Mouse (Mus musculus): ENCODE data around the gene Higd1c. TPM values are rescaled to one million over a fixed set of nuclear protein-coding genes. Genes with fewer than 3 reads are reported as not detected.
"Not testable (repeated sequence)": the region's sequence is repeated elsewhere in the genome, so short reads cannot be mapped to it uniquely, and the experiment has no call there.

Higd1c gene
- not detected in 2 replicates for polyA plus RNA-seq (2014; fragmentation: Nextera tagmentation; extraction: Ambion mirVana)

DNA sequence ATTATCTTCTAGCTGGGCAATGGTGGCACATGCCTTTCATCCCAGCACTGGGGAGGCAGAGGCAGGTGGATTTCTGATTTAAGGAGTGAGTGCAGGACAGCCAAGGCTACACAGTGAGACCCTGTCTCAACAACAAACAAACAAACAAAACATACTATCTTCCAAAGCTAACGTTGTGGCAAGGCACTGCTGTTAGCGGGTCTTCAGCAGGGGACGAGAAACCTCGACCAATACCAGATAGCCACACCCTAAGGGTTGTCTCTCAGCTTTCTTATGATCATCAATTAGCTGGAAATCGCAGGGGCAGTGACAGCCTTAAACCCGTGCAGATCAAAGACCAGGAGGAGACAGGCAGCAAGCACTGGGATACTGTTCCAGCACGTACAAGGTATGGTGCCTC, at the start of gene Higd1c:
TSS of gene Higd1c (plus strand) at position 301 of the 400 bp plus-strand sequence.
- Histone ChIP-seq H3K36me3 (ENCODE audit: control insufficient read depth, insufficient read depth, low read length) (no peaks in the 10 kb centered on the region), H3K4me2 (ENCODE audit: low read depth, low read length, severe bottlenecking) (no peak within 1 kb of the TSS), H3K4me1 (replicated peaks; ENCODE audit: control insufficient read depth, insufficient read depth, low read length) (no peaks in the 10 kb centered on the region), H3K9me3 (ENCODE audit: control insufficient read depth, low read length) (no peaks in the 10 kb centered on the region), H3K27ac (ENCODE audit: low read depth, low read length) (no peak within 1 kb of the TSS), H3K9ac (ENCODE audit: low read length) (no peak within 1 kb of the TSS), H3K27me3 (ENCODE audit: control insufficient read depth, insufficient read depth, low read length) (no peaks in the 10 kb centered on the region), H3K4me3 (ENCODE audit: low read depth, low read length) (no peak within 1 kb of the TSS)
- no peak for ATAC-seq (replicated peaks; ENCODE audit: low FRiP score)
- 87% methylated on average over 7 of the region's 7 CpGs for WGBS
- no peak for DNase-seq (ENCODE audit: low spot score)

DNA sequence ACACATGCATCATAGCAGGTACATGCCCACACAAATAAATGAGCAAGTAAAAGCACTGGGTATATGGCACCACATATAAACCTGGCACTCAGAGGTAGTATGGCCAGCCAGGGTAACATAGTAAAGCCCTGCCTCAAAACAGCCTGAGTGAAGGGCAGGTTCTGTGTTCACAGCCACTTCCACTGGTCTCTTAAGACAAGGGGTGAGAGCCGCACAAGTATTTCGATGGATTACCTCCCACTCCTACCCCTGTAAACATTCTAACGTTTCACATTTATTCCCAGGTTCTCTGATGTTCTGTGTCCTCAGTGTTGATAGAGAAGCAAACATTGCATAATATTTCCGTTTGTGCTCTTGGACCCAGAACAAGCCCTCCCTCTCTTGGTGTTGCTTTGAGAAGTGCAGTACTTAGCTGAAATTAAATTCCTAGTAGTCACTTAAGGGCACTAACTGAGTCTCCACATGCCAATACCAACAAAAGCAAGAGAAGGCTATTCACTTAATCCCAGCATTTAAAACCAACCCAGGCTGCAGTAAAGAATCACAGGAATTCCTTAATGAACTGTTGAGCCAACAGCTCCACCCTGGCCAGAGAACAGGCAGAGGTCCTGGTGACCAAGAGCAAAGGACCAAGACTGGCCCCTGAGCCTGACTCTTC, 46.2 kb upstream of the Higd1c start:
- not testable (repeated sequence) for H3K9ac ChIP-seq (ENCODE audit: low read length); ATAC-seq (replicated peaks; ENCODE audit: low FRiP score); H3K4me1 ChIP-seq (replicated peaks; ENCODE audit: control insufficient read depth, insufficient read depth, low read length); H3K36me3 ChIP-seq (ENCODE audit: control insufficient read depth, insufficient read depth, low read length); DNase-seq (ENCODE audit: low spot score); H3K27me3 ChIP-seq (ENCODE audit: control insufficient read depth, insufficient read depth, low read length); H3K4me3 ChIP-seq (ENCODE audit: low read depth, low read length); H3K27ac ChIP-seq (ENCODE audit: low read depth, low read length); H3K4me2 ChIP-seq (ENCODE audit: low read depth, low read length, severe bottlenecking); H3K9me3 ChIP-seq (ENCODE audit: control insufficient read depth, low read length)
- 59% methylated on average over 4 of the region's 4 CpGs for WGBS

GRCm38 (mm10) chr15:100319884-100320283, 44.5 kb upstream of the Higd1c start:
- H3K36me3 ChIP-seq (ENCODE audit: control insufficient read depth, insufficient read depth, low read length) = no peaks in the 10 kb centered on the region
- H3K4me3 ChIP-seq (ENCODE audit: low read depth, low read length) = no peak overlapping the region
- DNase-seq (ENCODE audit: low spot score) (no peak), ATAC-seq (replicated peaks; ENCODE audit: low FRiP score) (no peak)
- WGBS = 83% methylated on average over 1 of the region's 1 CpGs
- no peaks in the 10 kb centered on the region for H3K9me3 ChIP-seq (ENCODE audit: control insufficient read depth, low read length)
- H3K27me3 ChIP-seq (ENCODE audit: control insufficient read depth, insufficient read depth, low read length) = no peaks in the 10 kb centered on the region
- H3K4me1 ChIP-seq (replicated peaks; ENCODE audit: control insufficient read depth, insufficient read depth, low read length) = no peaks in the 10 kb centered on the region
- H3K27ac ChIP-seq (ENCODE audit: low read depth, low read length) = no peak overlapping the region
- no peak overlapping the region for H3K9ac ChIP-seq (ENCODE audit: low read length)
- no peak overlapping the region for H3K4me2 ChIP-seq (ENCODE audit: low read depth, low read length, severe bottlenecking)

DNA sequence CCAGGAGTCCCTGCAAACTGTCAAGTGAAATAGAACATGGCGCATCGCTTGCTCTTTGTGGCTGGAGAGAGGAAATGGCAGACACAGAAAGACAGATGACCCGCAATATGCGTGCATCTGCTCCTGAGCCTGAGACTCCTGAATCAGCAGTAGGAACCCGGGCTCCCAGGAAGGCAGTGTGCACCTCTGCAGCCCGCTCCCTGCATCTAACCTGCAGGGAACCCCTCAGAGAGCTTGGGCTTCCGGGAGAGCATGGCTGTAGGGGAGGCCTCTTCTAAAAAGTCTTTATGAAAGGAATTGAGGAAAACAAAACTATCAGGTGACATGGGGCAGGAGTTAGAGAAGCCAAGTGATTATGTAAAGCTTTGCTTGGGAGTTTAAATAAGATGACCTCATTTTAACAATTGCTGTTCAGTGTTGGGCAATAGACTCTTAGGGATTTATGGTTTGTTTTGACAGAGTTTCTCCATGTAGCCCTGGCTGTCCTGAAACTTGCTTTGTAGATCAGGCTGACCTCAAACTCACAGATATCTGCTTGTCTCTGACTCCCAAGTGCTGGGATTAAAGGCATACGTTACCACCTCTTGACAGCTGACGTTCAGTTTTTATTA, 43.9 kb upstream of the Higd1c start:
- 82% methylated on average over 9 of the region's 9 CpGs for WGBS
- no peak for ATAC-seq (replicated peaks; ENCODE audit: low FRiP score)

DNA sequence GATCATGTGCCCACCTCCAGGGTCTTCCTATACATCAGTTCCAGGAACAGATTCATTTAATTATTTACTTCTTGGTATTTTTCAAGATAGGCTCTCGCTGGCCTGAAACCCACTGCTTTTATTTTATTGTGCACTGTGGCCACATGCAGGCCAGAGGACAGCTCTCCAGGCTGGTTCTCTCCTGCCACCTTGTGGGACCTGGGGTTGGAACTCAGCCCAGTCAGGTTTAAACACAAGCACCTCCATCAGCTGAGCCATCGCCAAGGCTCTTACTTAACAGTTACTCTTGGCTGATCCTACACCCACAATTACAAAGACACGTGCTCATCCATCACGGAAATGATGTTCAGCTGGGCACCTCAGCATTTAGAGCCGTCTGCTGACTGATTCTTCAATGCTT, 43.2 kb upstream of the Higd1c start:
- no peak for DNase-seq (ENCODE audit: low spot score)
- Histone ChIP-seq H3K27ac (ENCODE audit: low read depth, low read length) (no peak overlapping the region), H3K27me3 (ENCODE audit: control insufficient read depth, insufficient read depth, low read length) (no peaks in the 10 kb centered on the region), H3K4me2 (ENCODE audit: low read depth, low read length, severe bottlenecking) (no peak overlapping the region), H3K9me3 (ENCODE audit: control insufficient read depth, low read length) (no peaks in the 10 kb centered on the region), H3K4me1 (replicated peaks; ENCODE audit: control insufficient read depth, insufficient read depth, low read length) (no peaks in the 10 kb centered on the region), H3K36me3 (ENCODE audit: control insufficient read depth, insufficient read depth, low read length) (no peaks in the 10 kb centered on the region), H3K9ac (ENCODE audit: low read length) (no peak overlapping the region), H3K4me3 (ENCODE audit: low read depth, low read length) (no peak overlapping the region)
- WGBS = 68% methylated on average over 5 of the region's 5 CpGs
- ATAC-seq (replicated peaks; ENCODE audit: low FRiP score) = no peak

More for the DNA sequence above, 43.9 kb upstream of the Higd1c start:
- no peaks in the 10 kb centered on the region for H3K36me3 ChIP-seq (ENCODE audit: control insufficient read depth, insufficient read depth, low read length)
- no peaks in the 10 kb centered on the region for H3K27me3 ChIP-seq (ENCODE audit: control insufficient read depth, insufficient read depth, low read length)
- H3K4me2 ChIP-seq (ENCODE audit: low read depth, low read length, severe bottlenecking) = no peak overlapping the region
- DNase-seq (ENCODE audit: low spot score) = no peak
- no peak overlapping the region for H3K9ac ChIP-seq (ENCODE audit: low read length)
- H3K4me3 ChIP-seq (ENCODE audit: low read depth, low read length) = no peak overlapping the region
- no peaks in the 10 kb centered on the region for H3K4me1 ChIP-seq (replicated peaks; ENCODE audit: control insufficient read depth, insufficient read depth, low read length)
- H3K27ac ChIP-seq (ENCODE audit: low read depth, low read length) = no peak overlapping the region
- no peaks in the 10 kb centered on the region for H3K9me3 ChIP-seq (ENCODE audit: control insufficient read depth, low read length)

- Histone ChIP-seq H3K9me3 (ENCODE audit: control insufficient read depth, low read length) (no peaks in the 10 kb centered on the region), H3K27ac (ENCODE audit: low read depth, low read length) (no peak overlapping the region), H3K27me3 (ENCODE audit: control insufficient read depth, insufficient read depth, low read length) (no peaks in the 10 kb centered on the region), H3K4me1 (replicated peaks; ENCODE audit: control insufficient read depth, insufficient read depth, low read length) (no peaks in the 10 kb centered on the region), H3K9ac (ENCODE audit: low read length) (no peak overlapping the region), H3K36me3 (ENCODE audit: control insufficient read depth, insufficient read depth, low read length) (no peaks in the 10 kb centered on the region), H3K4me3 (ENCODE audit: low read depth, low read length) (no peak overlapping the region), H3K4me2 (ENCODE audit: low read depth, low read length, severe bottlenecking) (no peak overlapping the region)
- 75% methylated on average over 12 of the region's 12 CpGs for WGBS
- DNase-seq (ENCODE audit: low spot score) (no peak), ATAC-seq (replicated peaks; ENCODE audit: low FRiP score) (no peak)
Measured at GRCm38 (mm10) chr15:100324021-100324591, 40.2 kb upstream of the Higd1c start.

GRCm38 (mm10) chr15:100325235-100325634, 39.1 kb upstream of the Higd1c start:
- H3K4me1 ChIP-seq (replicated peaks; ENCODE audit: control insufficient read depth, insufficient read depth, low read length) = no peaks in the 10 kb centered on the region
- DNase-seq (ENCODE audit: low spot score) (no peak), ATAC-seq (replicated peaks; ENCODE audit: low FRiP score) (no peak)
- no peak overlapping the region for H3K27ac ChIP-seq (ENCODE audit: low read depth, low read length)
- no peak overlapping the region for H3K4me2 ChIP-seq (ENCODE audit: low read depth, low read length, severe bottlenecking)
- H3K36me3 ChIP-seq (ENCODE audit: control insufficient read depth, insufficient read depth, low read length) = no peaks in the 10 kb centered on the region
- 89% methylated on average over 3 of the region's 3 CpGs for WGBS
- no peaks in the 10 kb centered on the region for H3K9me3 ChIP-seq (ENCODE audit: control insufficient read depth, low read length)
- no peak overlapping the region for H3K9ac ChIP-seq (ENCODE audit: low read length)
- H3K4me3 ChIP-seq (ENCODE audit: low read depth, low read length) = no peak overlapping the region
- H3K27me3 ChIP-seq (ENCODE audit: control insufficient read depth, insufficient read depth, low read length) = no peaks in the 10 kb centered on the region

DNA sequence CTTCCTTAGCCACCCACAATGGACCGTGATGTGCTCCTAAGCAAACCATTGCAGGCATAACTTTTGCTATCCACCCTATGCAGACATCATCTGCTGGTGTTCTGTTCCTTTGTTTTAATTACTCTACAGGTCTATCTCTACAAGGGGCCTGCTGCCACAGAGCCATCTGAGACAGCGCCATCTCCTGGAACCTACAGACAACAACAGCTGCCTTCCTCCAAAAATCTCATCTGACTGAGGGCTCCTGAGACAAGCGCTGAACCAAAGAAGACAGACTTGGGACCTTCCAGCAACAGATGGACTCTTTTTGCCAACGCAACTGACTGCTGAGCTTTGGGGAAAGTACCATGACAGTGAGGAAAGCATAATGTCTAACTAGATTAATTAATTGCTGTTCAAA, 36.3 kb upstream of the Higd1c start:
- ATAC-seq (replicated peaks; ENCODE audit: low FRiP score); DNase-seq (ENCODE audit: low spot score); H3K36me3 ChIP-seq (ENCODE audit: control insufficient read depth, insufficient read depth, low read length); H3K27me3 ChIP-seq (ENCODE audit: control insufficient read depth, insufficient read depth, low read length); H3K9me3 ChIP-seq (ENCODE audit: control insufficient read depth, low read length); H3K27ac ChIP-seq (ENCODE audit: low read depth, low read length); H3K4me3 ChIP-seq (ENCODE audit: low read depth, low read length); H3K9ac ChIP-seq (ENCODE audit: low read length); H3K4me2 ChIP-seq (ENCODE audit: low read depth, low read length, severe bottlenecking); H3K4me1 ChIP-seq (replicated peaks; ENCODE audit: control insufficient read depth, insufficient read depth, low read length): not testable (repeated sequence)
- WGBS = 67% methylated on average over 3 of the region's 4 CpGs

DNA sequence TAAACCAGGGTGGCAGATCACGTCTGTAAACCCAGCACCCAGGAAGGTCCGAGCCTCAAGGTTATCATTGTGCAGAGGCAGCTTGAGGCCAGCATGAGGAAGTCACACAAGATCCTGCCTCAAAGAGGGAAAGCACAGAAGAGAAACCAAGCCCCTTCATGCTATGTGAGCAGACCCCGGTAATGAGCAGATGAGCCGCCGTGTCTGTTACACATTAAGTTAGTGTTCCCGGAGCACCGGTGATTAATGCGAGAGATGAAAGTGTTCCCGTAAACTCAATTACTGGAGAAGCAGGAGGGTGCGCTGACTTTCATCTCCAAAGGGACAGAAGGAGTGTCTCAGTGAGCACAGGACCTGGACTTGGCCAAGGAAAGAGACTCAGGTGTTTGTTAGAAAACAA, 35.0 kb upstream of the Higd1c start:
- ATAC-seq (replicated peaks; ENCODE audit: low FRiP score); H3K27ac ChIP-seq (ENCODE audit: low read depth, low read length); DNase-seq (ENCODE audit: low spot score); H3K9ac ChIP-seq (ENCODE audit: low read length); H3K27me3 ChIP-seq (ENCODE audit: control insufficient read depth, insufficient read depth, low read length); H3K4me2 ChIP-seq (ENCODE audit: low read depth, low read length, severe bottlenecking); H3K36me3 ChIP-seq (ENCODE audit: control insufficient read depth, insufficient read depth, low read length); H3K9me3 ChIP-seq (ENCODE audit: control insufficient read depth, low read length); H3K4me3 ChIP-seq (ENCODE audit: low read depth, low read length); H3K4me1 ChIP-seq (replicated peaks; ENCODE audit: control insufficient read depth, insufficient read depth, low read length): not testable (repeated sequence)
- 72% methylated on average over 10 of the region's 10 CpGs for WGBS
